Mouse (Mus musculus) heart, embryonic 11.5 days (tissue): ENCODE measurements around the gene Tbc1d9. TPM values are rescaled to one million over a fixed set of nuclear protein-coding genes. Genes with fewer than 3 reads are reported as not detected.
A peak's percentile ranks its signal among the peaks of the same experiment; 100 is the strongest.

ENCODE experiments used
- ATAC-seq: fragments of 200-750 bp; cut with Nextera tagmentation; replicated peaks from 2 replicates; pipeline ENCODE4 v1.8.0; 2017; ENCODE audit warnings: moderate library complexity; ENCODE audit not compliant: insufficient number of reproducible peaks, low FRiP score, low TSS enrichment
- H3K27ac ChIP-seq: fragments of 300-500 bp; sonication (generic); 2 replicates; pipeline ENCODE4 v1.5.1; 2014; ENCODE audit warnings: mild to moderate bottlenecking, low read depth, low read length
- H3K27me3 ChIP-seq: fragments of 300-500 bp; sonication (generic); 2 replicates; pipeline ENCODE4 v1.6.1; 2014; ENCODE audit warnings: mild to moderate bottlenecking, low read length, mixed read lengths; ENCODE audit not compliant: control insufficient read depth, insufficient read depth
- H3K36me3 ChIP-seq: fragments of 300-500 bp; sonication (generic); 2 replicates; pipeline ENCODE4 v1.6.1; 2014; ENCODE audit warnings: mild to moderate bottlenecking, low read length, moderate library complexity, mixed read lengths; ENCODE audit not compliant: control insufficient read depth, insufficient read depth
- H3K4me1 ChIP-seq: fragments of 300-500 bp; sonication (generic); 2 replicates; pipeline ENCODE4 v1.6.1; 2014; ENCODE audit warnings: low read length; ENCODE audit not compliant: control insufficient read depth, insufficient read depth
- H3K4me2 ChIP-seq: fragments of 300-500 bp; sonication (generic); 2 replicates; pipeline ENCODE4 v1.6.1; 2014; ENCODE audit warnings: mild to moderate bottlenecking, moderate library complexity
- H3K4me3 ChIP-seq: fragments of 300-500 bp; sonication (generic); 2 replicates; pipeline ENCODE4 v1.5.1; 2014; ENCODE audit warnings: low read depth, low read length
- H3K9ac ChIP-seq: fragments of 300-500 bp; sonication (generic); 2 replicates; pipeline ENCODE4 v1.6.1; 2014; ENCODE audit warnings: mild to moderate bottlenecking, low read depth, low read length, moderate library complexity
- H3K9me3 ChIP-seq: fragments of 300-500 bp; sonication (generic); replicated peaks from 2 replicates; pipeline ENCODE4 v1.6.1; 2016; ENCODE audit warnings: low read length; ENCODE audit not compliant: control insufficient read depth
- WGBS: fragments of 180-500 bp; shearing (Covaris S2); extraction: QIAGEN DNeasy Blood & Tissue Kit; methylation state at CpG from one replicate; pipeline ENCODE4 v1.1.7; 2014; ENCODE audit not compliant: insufficient replicate concordance; 5-methylcytosine and 5-hydroxymethylcytosine counted together
- polyA plus RNA-seq: library from polyadenylated mRNA; unstranded; fragments of >200 nt; fragmentation: Nextera tagmentation; extraction: Ambion mirVana; gene quantifications from 2 replicates; pipeline ENCODE4 v1.2.1, GENCODE M21; 2014

Tbc1d9 gene
- polyA plus RNA-seq, 1 experiment from 2014 or later = 1.2 TPM

GRCm38 (mm10) chr8:83209581-83209980, 44.4 kb downstream of the Tbc1d9 start:
- ATAC-seq = no peak

DNA sequence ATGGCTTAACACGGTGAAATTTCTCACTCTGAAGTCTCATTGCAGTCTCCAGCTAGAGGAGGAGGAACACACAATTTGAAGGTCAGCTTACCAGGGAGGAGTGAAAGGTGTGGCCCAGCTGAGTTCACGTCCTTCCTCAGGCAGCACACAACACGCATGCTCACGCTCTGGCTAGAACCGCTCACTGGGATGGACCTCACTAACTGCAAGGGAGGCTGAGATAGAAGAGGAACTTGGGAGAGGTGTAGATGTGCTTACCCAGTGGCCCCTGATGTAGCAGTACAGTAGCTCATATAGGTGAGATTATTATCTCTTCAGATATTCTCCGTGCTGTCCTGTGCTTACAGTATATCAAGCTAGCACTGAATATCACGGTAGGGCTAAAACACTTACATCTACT, 45.5 kb downstream of the Tbc1d9 start:
- ATAC-seq = no peak
- Histone ChIP-seq H3K27me3 (no peaks in the 10 kb centered on the region), H3K4me2 (no peak overlapping the region), H3K4me1 (peaks cover 14% of the 10 kb centered on the region), H3K9me3 (no peaks in the 10 kb centered on the region), H3K9ac (no peak overlapping the region), H3K4me3 (no peak overlapping the region), H3K27ac (no peak overlapping the region), H3K36me3 (no peaks in the 10 kb centered on the region)
- WGBS = 90% methylated on average over 7 of the region's 7 CpGs

More at GRCm38 (mm10) chr8:83209581-83209980, 44.4 kb downstream of the Tbc1d9 start:
- H3K27me3 ChIP-seq = no peaks in the 10 kb centered on the region
- peaks cover 4% of the 10 kb centered on the region for H3K4me1 ChIP-seq
- no peak overlapping the region for H3K4me3 ChIP-seq
- 79% methylated on average over 4 of the region's 4 CpGs for WGBS
- no peaks in the 10 kb centered on the region for H3K9me3 ChIP-seq
- no peak overlapping the region for H3K9ac ChIP-seq
- H3K36me3 ChIP-seq = no peaks in the 10 kb centered on the region
- no peak overlapping the region for H3K27ac ChIP-seq
- H3K4me2 ChIP-seq = no peak overlapping the region

GRCm38 (mm10) chr8:83215065-83215464, 49.9 kb downstream of the Tbc1d9 start:
- H3K9me3 ChIP-seq = no peaks in the 10 kb centered on the region
- WGBS = 7% methylated on average over 5 of the region's 5 CpGs
- H3K36me3 ChIP-seq = no peaks in the 10 kb centered on the region
- no peaks in the 10 kb centered on the region for H3K27me3 ChIP-seq
- H3K4me1 ChIP-seq = peaks cover 16% of the 10 kb centered on the region
- 0 out of 2 replicates have a peak overlapping the region, but pooled peaks have one; percentile 16 for H3K9ac ChIP-seq
- 0 out of 2 replicates have a peak overlapping the region, but pooled peaks have one; percentile 5 for H3K4me3 ChIP-seq
- peak; percentile 87 for ATAC-seq
- H3K27ac ChIP-seq = peak overlapping the region; percentile 89
- H3K4me2 ChIP-seq = peak overlapping the region; percentile 39

- H3K4me2 ChIP-seq = peak overlapping the region; percentile 14; the same call in 1 of the 2 replicates
- 79% methylated on average over 6 of the region's 6 CpGs for WGBS
Observed at GRCm38 (mm10) chr8:83216520-83216919, 51.4 kb downstream of the Tbc1d9 start.

GRCm38 (mm10) chr8:83217196-83217595, 52.0 kb downstream of the Tbc1d9 start:
- Histone ChIP-seq H3K4me1 (peaks cover 16% of the 10 kb centered on the region), H3K36me3 (no peaks in the 10 kb centered on the region), H3K27me3 (no peaks in the 10 kb centered on the region), H3K27ac (no peak overlapping the region), H3K4me3 (no peak overlapping the region), H3K4me2 (no peak overlapping the region), H3K9me3 (no peaks in the 10 kb centered on the region), H3K9ac (no peak overlapping the region)
- ATAC-seq = no peak
- 85% methylated on average over 9 of the region's 9 CpGs for WGBS

More at GRCm38 (mm10) chr8:83216520-83216919, 51.4 kb downstream of the Tbc1d9 start:
- Histone ChIP-seq H3K9ac (no peak overlapping the region), H3K4me3 (no peak overlapping the region), H3K9me3 (no peaks in the 10 kb centered on the region), H3K36me3 (no peaks in the 10 kb centered on the region), H3K27me3 (no peaks in the 10 kb centered on the region), H3K27ac (0 out of 2 replicates have a peak overlapping the region, but pooled peaks have one; percentile 89), H3K4me1 (peaks cover 16% of the 10 kb centered on the region)
- ATAC-seq = no peak

GRCm38 (mm10) chr8:83217891-83218290, 52.7 kb downstream of the Tbc1d9 start:
- Histone ChIP-seq H3K9ac (no peak overlapping the region), H3K27me3 (no peaks in the 10 kb centered on the region), H3K36me3 (no peaks in the 10 kb centered on the region), H3K9me3 (no peaks in the 10 kb centered on the region), H3K4me1 (peaks cover 16% of the 10 kb centered on the region), H3K4me2 (no peak overlapping the region), H3K4me3 (no peak overlapping the region), H3K27ac (no peak overlapping the region)
- WGBS = 75% methylated on average over 2 of the region's 2 CpGs
- no peak for ATAC-seq

DNA sequence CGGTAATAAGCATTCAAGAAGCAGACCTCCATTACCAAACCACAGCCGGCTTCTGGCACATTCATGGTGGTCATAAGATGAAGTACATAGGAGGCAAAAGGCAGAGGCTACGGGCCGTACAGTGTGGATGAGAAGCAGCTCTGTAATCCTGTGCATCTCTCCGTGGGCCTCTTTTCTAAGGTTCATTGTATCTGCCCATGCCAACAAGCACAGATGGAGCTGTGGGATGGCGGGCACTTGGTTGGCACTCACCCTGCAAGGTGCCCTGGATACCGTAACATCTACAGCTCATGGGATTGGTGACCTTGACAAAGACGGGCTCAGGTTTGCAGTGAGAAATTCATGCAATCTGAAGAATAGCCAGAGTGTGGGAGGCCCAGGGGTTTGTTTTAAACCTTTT, 54.2 kb downstream of the Tbc1d9 start:
- Histone ChIP-seq H3K27me3 (no peaks in the 10 kb centered on the region), H3K4me1 (peaks cover 16% of the 10 kb centered on the region), H3K9me3 (no peaks in the 10 kb centered on the region), H3K36me3 (no peaks in the 10 kb centered on the region), H3K9ac (no peak overlapping the region), H3K4me3 (no peak overlapping the region), H3K27ac (no peak overlapping the region), H3K4me2 (no peak overlapping the region)
- ATAC-seq = no peak
- WGBS = 86% methylated on average over 8 of the region's 8 CpGs

GRCm38 (mm10) chr8:83220746-83221145, 55.6 kb downstream of the Tbc1d9 start:
- H3K4me2 ChIP-seq = no peak overlapping the region

DNA sequence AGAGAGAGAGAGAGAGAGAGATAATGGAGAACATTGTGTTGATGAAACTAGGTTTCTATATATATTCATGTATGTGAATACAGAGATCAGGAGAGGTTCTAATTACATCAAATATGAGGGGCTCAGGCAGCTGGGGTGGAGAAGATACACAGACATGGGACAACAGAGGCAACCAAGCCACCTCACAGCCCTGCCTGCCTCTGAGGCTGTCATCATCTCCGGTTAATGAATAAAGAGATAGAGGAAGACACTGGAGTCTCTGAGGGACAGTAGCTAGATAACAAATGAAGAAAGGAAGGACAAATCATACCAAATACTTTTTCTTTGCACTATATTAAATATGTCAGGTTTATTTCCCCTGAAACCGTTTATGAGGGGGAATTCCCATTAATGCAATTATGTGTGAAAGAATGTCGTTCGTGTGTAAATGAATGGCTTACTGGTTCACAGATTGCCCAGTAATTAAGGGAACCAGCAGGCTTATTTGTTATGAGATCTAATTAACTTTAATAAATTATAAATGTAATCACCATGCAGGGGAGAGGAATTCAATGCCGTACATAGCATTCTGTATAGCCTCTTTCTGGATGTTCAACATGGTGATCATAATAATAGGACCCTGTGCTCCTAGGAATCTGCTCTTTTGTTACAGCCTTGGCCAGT, 59.7 kb downstream of the Tbc1d9 start:
- H3K27ac ChIP-seq = no peak overlapping the region
- H3K4me1 ChIP-seq = no peaks in the 10 kb centered on the region
- ATAC-seq = no peak
- H3K9me3 ChIP-seq = no peaks in the 10 kb centered on the region
- H3K4me3 ChIP-seq = no peak overlapping the region
- no peak overlapping the region for H3K9ac ChIP-seq
- 85% methylated on average over 5 of the region's 5 CpGs for WGBS
- H3K4me2 ChIP-seq = no peak overlapping the region
- H3K36me3 ChIP-seq = no peaks in the 10 kb centered on the region
- no peaks in the 10 kb centered on the region for H3K27me3 ChIP-seq

More at GRCm38 (mm10) chr8:83220746-83221145, 55.6 kb downstream of the Tbc1d9 start:
- no peak overlapping the region for H3K9ac ChIP-seq
- no peaks in the 10 kb centered on the region for H3K27me3 ChIP-seq
- no peak overlapping the region for H3K4me3 ChIP-seq
- ATAC-seq = no peak
- H3K9me3 ChIP-seq = no peaks in the 10 kb centered on the region
- peaks cover 4% of the 10 kb centered on the region; the same call in 1 of the 2 replicates for H3K4me1 ChIP-seq
- WGBS = 80% methylated on average over 3 of the region's 3 CpGs
- no peaks in the 10 kb centered on the region for H3K36me3 ChIP-seq
- H3K27ac ChIP-seq = no peak overlapping the region
